Mouse (Mus musculus) ES-E14 (cell line): ENCODE data around the gene Vtn.

ENCODE experiments used
- HCFC1 ChIP-seq: IDR thresholded peaks from 2 replicates; pipeline ENCODE4 v1.6.1; 2012; ENCODE audit warnings: low read length, inconsistent platforms, borderline replicate concordance; ENCODE audit not compliant: insufficient read depth
- ZC3H11A ChIP-seq: IDR thresholded peaks from 2 replicates; pipeline ENCODE4 v1.6.1; 2012; ENCODE audit warnings: low read depth, mild to moderate bottlenecking, inconsistent platforms, low read length, borderline replicate concordance
- ZNF384 ChIP-seq: IDR thresholded peaks from 2 replicates; pipeline ENCODE4 v1.6.1; 2012; ENCODE audit warnings: low read depth, low read length, inconsistent platforms

DNA sequence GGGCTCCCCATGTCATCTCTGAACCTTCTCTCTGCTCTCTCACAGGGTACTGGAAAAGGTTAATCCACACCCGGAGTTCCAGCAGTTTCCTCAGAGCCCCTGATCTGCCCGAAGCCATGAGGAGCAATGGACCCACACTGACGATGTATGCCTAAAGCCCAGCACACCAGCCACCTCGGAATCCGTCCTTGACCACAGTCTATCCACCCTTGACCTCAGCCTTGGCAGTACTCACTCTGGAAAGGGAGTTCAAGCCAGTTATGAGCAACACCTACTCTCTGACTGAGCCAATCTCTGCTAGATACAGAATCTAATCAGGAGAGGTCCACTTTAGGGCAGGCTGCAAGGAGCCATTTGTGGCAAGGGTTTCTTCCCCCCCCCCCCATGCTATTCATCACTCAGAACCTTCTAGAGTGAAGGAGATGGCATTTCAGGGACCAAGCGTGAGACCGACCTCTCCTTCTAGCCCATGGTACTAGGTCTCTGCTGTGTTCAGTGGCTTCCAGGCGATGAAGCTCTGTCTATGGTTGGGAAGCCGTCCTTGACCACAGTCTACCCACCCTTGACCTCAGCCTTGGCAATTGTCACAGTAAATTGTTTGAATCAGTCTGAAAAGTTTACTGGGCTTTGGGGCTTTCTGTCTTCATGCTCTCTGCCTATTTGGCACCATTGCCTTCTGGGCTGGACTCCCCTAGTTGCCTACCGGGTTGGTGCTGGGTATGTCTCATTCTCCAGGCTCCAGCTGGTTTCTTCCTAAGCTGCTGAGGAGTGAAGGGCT, 27.4 kb upstream of the Vtn start:
- TF ChIP-seq ZC3H11A (no peak), HCFC1 (no peak), ZNF384 (no peak)
